Mouse (Mus musculus): Measurements from ENCODE around the gene Mrps21.

Gene Mrps21

DNA sequence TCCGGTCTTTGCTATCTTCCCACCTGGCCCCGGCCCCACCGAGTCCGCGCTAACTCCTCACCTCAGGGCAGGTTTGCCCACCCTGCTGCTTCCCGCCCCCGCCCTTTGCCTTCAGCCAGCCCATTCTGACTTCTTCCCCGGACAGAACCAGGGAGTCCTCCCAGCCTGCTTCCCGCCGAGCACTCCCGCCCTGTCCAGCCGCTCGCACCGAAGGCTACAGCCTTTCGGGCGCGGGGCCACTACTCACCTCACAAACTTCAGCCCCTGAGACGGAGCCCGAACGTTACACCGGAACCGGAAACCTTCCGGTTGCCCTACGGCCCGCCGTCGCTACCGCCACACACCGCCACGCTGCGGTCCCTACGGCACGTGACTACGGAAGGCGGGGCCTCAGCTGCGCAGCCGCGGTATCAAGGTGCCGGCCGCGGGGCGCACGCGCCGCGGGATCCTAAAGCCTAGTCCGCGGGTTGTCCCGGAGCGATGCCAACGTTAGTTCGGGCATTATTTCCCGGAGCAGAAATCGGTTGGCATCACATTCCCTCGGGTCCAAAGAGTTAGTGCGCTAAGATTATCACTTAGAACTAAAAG is 15.7 kb downstream of the Mrps21 start, which contains the start of gene Prpf3:
TSS of gene Prpf3 (minus strand) at position 384 of the 588 bp plus-strand sequence.
- DNase-seq (ENCODE audit: low read depth, low spot score), result peak; percentile 92

DNA sequence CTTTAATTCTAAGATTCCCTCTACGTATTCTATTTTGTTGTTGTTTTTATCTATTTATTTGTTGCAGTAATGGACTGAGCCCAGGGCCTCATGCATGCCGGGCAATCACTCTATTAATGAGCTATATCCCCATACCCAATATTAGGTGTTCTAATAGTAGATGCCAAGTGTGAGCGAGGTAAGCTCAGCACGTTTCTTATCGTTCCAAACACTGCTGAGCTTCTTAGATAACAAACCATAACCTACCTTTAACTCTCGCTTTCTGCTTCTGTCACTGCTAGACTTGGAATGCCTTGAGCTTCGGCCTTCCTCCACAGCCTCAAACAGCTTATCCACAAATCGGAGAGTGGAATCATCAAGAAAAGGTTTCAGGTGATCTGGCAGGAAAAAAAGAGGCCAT is 20.0 kb downstream of the Mrps21 start:
- DNase-seq (ENCODE audit: low read depth, low spot score), result no peak

DNA sequence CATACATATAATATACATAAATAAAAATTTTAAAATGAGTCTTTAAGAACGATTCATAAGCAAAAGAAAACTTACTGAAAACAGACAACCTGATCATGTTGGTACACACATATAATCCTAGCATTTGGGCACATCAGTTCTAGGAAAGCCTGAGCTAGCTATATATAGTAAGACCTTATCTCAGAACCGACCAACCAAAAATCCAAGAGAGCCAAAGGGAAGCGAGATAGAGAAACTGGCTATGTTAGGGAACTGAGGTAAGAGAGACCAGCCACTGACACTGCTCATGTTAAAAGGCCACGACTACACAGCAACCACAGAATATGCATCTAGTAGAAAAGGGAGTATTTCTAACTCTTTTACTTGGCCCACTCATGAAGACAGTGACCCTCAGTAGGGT is 20.7 kb downstream of the Mrps21 start:
- DNase-seq (ENCODE audit: low read depth, low spot score), result no peak

DNA sequence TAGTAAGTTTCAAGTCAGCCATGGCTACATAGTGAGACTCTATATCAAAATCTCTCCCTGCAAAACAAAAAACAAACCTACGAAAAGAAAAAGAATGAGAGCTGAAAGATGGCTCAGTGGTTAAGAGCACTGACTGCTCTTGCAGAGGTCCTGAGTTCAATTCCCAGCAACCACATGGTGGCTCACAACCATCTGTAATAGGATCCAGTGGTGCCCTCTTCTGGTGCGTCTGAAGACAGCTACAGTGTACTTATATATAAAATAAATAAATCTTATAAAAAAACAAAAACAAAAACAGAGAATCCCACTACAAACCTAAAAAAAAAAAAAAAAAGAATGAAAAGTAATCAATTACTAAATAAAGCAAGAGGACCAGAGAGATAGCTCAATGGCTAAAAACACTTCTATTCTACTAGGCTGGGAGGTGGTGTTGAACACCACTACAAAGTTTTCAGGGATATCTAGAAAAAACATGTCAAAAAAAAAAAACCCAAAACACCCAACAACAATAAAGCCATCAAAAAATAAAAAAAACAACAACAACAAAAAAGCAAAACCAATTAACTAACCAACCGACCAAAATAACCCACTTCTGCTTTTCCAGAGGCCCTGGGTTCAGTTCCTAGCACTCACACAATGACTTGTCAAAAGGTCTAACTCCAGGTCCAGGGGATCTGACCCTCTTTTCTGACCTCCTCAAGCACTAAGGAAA is 28.7 kb downstream of the Mrps21 start:
- DNase-seq (ENCODE audit: low read depth, low spot score), result peak; percentile 50

DNA sequence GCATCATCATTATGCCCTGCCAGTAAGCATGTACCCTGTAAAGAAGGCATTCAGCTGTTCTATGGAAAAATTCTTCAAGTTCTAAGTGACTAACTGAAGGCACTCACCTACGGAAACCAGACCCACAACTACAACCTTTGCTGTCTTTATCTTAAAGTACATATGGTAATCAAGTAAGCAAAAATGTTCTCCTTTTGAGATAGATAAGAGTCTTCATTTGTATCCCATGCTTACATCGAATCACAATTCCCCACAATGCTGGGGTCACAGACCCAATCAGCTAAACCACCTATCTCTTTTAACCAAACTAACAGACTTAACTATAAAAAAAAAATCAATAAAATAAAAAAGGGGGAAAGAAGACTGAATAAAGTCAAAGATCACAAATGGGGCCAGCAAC is 32.1 kb downstream of the Mrps21 start:
- DNase-seq (ENCODE audit: low read depth, low spot score), result no peak

DNA sequence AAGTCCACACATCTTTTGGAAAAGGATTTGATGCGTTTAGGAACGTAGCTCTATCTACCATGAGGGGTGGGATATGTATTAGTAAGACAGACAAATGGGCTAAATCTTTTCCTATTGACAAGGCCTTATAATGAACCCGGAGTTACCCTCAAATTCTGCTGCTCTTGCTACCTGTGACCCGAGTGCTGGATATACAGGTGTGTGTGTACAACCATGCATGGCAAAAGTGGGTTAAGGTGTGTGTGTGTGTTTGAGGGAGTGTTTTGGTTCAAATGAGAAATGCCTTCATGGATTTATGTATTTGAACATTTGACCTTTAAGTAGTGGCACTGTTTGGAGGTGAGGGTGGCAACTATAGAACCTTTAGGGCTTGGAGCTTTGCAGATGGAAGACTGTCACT is 42.3 kb downstream of the Mrps21 start:
- DNase-seq (ENCODE audit: low read depth, low spot score), result no peak

DNA sequence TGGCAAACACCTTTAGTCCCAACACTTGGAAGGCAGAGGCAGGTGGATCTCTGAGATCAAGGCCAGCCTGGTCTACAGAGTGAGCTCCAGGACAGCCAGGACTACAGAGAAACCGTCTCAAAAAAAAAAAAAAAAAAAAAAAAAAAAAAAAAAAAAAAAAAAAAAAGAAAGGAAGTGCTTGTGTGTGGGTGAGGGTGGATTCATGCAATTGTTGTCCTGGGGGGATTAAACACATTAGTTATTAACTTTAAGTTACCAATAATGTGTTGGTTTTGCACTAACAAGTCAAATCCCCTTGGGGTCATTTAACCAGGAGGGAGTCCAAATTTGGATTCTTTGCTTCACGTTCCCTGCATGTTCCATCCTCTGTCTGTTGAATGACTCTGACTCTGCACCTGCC is 45.0 kb downstream of the Mrps21 start:
- DNase-seq (ENCODE audit: low read depth, low spot score), result no peak

DNA sequence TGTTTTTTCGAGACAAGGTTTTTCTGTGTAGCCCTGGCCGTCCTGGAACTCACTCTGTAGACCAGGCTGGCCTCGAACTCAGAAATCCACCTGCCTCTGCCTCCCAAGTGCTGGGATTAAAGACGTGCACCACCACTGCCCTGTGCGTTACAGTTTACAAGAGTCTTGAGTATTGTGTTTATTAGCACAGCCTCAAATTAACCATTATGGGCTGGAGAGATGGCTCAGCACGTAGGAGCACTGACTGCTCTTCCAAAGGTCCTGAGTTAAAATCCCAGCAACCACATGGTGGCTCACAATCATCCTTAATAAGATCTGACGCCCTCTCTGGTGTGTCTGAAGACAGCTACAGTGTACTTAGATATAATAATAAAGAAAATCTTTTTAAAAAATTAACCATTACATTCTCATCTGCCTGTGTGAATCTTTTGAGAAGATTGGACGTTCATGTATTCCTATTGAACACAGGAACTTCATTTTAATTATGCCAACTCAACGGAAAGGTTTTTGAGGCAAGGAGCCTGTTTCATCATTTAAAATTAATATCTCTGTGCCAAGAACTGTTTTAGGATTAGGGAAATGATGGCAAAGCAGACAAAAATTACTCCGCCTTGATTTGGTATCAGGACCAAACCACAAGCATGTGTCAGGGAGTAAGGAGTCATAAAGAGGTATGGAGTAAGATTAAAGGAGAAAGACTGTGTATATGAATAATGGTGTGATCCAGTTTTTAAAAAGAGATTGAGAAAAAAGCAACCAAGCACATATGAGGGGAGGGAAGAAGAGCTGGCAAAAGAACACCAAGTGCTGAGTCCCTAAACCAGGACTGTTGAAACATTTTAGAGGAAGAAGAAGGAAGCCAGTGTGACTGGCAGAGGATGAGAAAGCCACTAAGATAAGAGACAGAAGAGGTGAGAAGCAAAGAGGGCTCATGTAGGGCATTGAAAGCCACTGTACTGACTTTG is 51.0 kb downstream of the Mrps21 start:
- peak; percentile 59 for DNase-seq (ENCODE audit: low read depth, low spot score)

DNA sequence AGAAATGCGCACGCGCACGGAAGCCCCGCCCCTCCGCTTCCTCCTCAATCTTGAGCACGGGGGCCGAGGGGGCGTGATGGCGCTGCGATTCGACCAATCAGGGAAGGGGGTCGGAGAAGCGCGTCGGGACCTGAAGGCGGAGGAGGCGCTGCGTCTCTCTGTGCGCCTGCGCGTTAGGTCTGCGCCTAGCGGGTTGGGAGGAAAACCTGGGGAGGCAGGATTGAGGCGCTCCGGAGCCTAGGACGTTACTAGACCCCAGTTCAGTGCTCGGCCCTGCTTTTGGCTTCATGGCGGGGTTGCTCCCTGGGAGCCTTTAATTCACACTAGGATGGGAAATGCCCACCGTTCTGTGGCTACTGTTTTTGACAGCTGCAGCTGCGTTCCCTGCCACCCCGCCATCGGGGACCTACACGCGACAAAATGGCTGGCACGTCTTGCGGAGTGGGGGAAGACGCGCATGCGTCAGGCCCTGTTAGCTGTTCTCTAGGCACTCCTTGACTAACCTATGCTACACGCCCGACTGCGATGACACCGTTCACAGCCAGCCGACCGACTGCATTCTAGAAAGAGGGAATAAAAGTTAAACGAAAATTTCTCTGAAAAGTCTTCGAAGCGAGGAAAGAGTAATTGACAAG is 51.9 kb downstream of the Mrps21 start:
- peak; percentile 100 for DNase-seq (ENCODE audit: low read depth, low spot score)

DNA sequence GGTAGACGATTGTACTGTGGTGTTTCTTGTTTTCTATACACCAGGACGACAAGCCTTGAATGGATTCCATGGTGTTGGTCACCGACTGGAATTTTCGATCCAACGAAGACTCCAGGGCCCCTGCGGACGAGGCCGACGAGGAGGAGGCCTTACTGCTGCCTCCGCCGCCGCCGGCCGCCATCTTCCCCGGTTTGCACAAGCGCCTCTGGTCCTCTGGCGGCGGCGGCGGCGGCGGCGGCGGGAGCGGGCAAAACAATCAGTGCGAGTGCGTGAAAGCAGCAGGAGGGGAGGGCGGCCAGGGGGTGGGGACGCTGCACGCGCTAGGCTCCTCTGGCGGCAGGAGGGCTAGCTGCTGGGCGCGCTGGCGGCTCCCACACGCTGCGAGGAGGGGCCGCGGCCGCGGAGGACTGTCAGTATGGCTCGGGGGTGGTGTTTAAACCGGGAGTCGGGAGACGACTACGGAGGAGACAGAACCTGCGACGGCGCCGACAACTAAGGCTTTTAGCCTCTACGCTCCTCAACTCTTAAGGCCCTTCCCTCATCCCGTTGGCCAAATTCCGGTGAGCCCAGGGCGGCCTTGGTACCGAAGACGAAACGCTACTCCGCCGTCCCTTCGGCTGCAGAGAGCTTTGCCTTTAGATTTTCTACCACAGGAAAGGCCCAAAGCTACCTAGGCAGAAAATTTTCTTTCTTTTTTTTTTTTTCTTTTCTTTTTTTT is 52.6 kb downstream of the Mrps21 start, which contains the start of gene Rprd2:
TSS of gene Rprd2 (minus strand) at position 293 of the 718 bp plus-strand sequence.
- DNase-seq (ENCODE audit: low read depth, low spot score), result peak; percentile 81

DNA sequence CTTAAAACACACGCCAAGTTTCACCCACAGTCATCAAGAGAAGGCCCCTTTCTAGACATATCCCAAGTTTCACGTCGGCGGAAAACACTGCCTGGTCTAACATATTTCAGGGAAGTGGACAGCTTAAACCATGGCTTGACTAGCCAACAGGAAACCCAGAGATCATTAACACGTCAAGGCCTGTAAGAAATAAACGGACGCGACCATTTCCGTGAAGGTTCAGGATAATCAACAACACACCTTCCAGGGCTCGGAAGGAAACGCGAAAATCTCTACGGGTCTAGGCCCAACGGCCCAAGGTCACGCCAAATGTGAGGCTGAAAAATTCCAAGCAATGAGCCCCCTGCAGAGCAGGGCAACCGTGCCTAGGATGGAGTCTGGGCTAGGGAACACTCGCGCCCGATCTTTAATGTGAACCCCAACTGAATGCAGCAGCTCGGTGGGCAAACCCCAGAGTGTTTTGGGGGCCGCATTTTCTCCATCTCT is 53.2 kb downstream of the Mrps21 start:
- DNase-seq (ENCODE audit: low read depth, low spot score), result peak; percentile 68

DNA sequence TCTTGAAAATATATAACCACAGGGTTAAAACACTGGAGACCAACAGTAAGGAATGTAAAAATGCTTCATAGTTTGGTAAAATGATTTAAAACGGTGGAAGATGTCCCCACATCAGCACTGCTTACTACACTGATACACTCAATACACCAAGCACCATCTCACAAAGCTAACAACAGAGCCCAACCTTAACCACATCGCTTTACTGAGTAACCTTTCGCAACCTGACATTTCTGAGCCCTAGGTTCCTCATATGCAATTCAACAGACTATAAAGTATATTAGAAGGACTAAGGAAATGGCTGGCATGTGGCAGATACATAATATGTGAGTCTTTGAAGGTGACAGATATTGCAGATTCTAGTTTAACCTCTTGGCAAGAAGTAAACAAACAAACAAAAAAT is 54.6 kb downstream of the Mrps21 start:
- no peak for DNase-seq (ENCODE audit: low read depth, low spot score)
